Mouse (Mus musculus) cerebral cortex, adult 2 months (tissue): ENCODE measurements around the gene Wbp2.

Experiments used
- WGBS: fragments of 180-500 bp; shearing (Covaris S2); methylation state at CpG from one replicate; pipeline ENCODE4 v1.1.7; 2018; 5-methylcytosine and 5-hydroxymethylcytosine counted together

The Wbp2 gene

GRCm38 (mm10) chr11:116088741-116089394 is 2.1 kb upstream of the Wbp2 start:
- WGBS, result 80% methylated on average over 11 of the region's 11 CpGs

DNA sequence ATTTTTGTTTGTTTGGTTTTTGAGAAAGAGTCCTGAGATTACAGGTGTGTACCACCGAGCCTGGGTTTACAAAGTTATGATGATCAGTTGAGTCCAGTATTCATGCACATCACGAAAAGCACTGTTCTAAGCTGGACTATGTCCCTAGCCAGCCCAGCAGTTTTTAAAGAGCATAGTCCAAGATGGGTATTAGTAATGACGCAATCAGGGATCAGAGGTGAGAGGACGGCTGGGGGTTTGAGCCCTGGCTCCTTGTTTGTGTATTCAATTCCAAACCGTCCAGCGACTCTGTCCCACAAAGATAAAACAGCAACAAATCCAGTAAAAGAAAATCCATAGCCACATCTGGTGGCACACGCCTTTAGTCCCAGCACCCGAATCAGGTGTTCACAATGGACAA is 1.4 kb upstream of the Wbp2 start:
- WGBS, result 77% methylated on average over 8 of the region's 8 CpGs

DNA sequence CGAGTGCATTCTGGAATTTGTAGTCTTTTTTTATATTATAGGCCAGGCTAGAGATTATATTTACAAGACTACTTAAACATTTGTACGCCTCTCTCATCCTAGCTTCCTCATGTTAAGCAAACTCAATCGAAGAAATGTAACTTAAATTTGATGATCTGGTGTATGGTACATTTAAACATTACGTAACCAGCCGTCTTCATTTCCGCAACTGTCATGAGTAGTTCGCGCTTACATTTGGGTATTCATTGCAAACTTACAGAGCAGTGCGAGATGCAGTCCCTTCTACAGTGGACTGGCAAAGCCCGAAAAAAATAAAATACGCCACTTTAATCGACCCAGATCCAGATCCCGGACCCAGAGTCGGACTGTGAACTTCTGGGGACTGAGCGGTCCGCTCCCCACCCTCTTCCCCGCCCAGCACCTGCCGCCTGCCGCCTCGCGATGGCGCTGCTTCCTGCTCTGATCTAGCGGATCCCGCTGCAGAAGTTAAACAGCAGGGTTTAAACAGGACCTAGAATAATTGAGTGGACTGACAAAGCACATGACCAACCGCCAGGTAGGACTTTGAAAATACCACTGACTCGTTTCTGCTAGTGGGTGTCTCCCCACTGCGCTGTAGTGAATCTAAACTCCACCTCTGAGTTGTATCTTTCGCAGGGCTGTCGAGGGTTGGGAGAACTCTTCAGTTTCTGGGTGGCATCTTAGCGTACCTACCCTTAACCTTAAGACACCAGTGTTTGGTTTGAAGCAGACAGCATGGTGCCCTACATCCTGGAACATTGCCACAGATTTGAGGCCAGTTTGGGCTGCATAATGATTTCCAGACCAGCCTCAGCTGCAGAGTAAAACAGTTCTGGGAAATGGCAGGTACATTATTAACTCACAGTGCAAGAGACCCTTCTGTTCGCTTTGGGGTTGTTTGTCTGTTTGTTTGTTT is 667 bp upstream of the Wbp2 start:
- WGBS, result 3% methylated on average over 31 of the region's 31 CpGs

DNA sequence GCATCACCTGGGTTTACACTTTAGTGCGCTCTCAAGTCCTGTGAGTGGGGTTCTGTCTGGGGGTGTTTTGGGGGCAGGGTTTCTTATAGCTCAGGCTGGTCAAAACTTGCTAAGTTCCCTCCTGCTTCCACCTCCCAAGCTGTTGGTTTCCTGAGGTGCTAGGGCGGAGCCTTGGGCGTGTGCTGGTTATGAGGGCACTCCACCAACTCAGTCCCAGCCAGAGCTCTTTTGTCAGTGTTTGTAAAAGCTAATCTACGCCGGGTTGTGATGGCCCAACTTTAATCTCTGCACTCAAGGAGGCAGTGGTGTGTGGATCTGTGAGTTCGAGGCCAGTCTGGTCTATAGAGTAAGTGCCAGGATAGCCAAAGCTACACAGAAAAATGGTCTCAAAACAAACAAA is 2.6 kb downstream of the Wbp2 start:
- WGBS, result 85% methylated on average over 6 of the region's 6 CpGs

DNA sequence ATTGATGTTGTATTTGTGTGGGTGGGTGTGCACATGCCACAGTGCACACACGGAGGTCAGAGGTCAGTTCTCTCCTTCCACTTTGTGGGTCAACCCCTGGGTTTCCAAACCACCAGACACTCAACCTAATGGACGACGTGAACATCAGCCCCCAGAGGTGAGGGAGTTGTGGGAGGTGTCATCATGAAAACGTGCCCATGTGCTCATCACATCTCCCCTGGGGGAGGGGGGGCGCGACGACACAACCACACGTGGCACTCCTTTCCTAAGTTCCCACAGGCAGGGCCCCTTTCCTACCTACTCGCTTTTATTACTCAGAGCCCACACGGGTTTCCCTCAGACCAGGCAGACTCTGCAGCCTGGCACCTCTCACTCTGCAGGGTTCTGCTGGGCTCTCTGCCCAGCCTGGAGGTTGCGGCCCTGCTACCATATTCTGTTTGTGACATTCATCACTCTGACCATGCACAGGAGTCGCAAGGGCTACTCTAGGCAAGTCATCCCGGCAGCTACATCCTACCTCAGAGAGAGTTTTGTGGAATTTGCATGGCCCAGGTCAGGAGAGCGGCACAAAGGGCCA is 3.6 kb downstream of the Wbp2 start:
- WGBS, result 75% methylated on average over 14 of the region's 14 CpGs

DNA sequence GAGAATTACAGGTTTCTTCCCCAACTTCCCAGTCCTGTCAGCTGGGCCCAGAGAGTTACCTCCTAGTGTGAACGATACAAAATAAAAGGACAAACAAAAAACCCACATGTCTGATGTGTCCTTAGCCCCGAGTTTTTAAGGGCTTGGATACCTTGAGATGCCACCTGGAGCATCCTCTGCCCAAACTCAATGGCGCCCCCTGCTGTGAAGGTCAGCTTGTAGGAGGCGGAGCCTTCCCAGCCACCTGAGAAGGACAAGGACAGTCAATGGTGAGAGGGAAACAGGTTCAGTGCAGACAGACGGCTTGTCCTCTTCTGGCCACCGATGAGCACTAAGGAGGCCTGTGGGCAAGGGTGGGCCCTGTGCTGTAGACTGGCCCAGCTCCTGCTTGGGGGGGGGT is 5.7 kb downstream of the Wbp2 start:
- WGBS, result 66% methylated on average over 6 of the region's 6 CpGs

DNA sequence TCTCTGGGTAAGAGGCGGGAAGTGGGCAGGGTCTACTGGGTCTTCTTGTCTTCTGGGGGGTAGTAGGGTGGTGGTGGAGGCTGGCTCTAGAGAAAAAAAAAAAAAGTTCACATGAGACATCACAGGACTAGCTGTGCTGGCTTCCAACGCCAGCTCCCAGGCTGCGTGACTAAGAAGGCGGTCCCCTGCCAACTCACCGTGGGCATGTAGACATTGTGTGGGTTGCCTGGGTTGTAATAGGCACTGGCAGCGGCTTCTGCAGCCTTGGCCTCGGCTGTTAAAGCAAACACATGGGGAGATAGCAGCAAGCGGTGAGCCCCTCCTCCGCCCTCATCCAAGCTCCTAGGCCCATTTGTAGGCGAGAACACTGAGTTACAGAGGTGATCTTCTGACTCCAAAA is 7.3 kb downstream of the Wbp2 start:
- WGBS, result 49% methylated on average over 10 of the region's 10 CpGs

- 62% methylated on average over 10 of the region's 10 CpGs for WGBS
Measured at GRCm38 (mm10) chr11:116078676-116079320, 8.0 kb downstream of the Wbp2 start.

- 17% methylated on average over 16 of the region's 16 CpGs for WGBS
Measured at GRCm38 (mm10) chr11:116078221-116078620, 8.6 kb downstream of the Wbp2 start.

DNA sequence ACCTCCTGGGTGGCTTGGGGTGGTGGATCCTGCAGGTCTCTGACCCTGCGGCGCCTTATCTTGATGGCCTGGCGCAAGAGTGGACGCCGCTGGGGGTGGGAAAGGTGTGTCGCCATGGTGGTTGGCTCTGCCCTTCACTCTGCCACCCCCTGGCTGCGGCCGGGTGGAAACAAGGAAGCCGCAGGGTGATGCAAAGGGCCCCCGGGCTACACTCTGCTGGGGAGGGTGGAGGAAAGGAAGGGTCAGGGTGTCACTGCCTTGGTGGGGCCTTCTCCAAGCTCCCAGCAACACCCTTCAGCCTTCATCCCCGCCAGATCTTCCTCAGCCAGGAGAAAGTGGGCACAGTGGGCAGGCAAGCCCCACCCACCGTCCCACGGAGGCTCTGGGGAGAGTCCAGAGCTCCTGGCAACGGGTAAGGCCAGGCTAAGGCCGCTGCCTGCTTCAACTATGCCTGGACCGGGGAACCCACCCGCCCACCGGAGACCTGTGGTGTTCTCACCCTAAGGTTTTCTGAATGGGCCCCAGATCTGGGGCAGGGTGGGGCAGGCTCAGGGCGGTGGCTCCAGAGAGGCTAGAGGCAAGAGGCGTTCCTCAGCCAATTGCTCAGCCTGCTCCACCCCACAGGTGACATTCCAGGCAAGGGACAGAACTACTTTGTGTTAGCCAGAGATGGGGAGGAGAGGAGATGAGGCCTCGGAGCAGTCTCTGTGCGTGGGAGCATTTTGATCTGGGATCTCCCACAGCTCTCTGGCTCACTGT is 9.2 kb downstream of the Wbp2 start, which contains the start of gene Unc13d:
Unc13d (minus strand) TSS at position 516 of the 759 bp plus-strand sequence.
- 62% methylated on average over 22 of the region's 22 CpGs for WGBS

DNA sequence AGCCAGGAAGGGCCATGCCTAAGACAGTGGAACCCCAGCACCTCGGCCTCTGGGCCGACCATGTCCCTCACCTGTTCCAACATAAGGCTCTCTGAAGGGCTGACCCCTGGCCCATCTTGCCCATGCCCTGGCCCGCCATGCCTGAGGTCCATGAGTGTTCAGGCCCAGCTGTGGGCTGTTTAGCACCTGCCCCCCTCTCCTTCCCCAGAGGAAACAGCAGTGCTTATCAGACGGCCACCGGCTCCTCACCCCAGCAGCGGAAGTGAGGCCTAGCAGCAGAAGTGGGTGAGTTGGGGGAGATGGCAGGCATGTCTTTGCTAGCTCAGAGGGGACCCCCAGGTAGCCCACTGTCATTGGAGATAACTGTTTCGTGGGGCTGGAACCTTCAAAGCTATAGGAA is 10.0 kb downstream of the Wbp2 start:
- 86% methylated on average over 7 of the region's 7 CpGs for WGBS

DNA sequence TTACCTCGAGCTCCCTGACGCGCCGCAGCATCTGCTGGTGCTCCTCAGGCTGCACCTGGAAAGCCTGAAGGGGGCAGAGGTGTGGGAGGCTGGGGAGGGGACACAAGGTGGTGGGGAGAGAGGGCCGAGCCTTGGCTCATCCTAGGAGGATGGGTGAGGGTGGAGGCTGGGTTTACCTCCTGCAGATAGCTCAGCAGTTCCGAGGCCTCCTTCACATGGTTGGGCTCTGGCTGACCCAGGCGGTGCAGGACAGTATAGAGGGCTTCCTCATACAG is 10.6 kb downstream of the Wbp2 start:
- WGBS, result 77% methylated on average over 7 of the region's 7 CpGs

- 76% methylated on average over 20 of the region's 20 CpGs for WGBS
Measured at GRCm38 (mm10) chr11:116075539-116076265, 11.1 kb downstream of the Wbp2 start.

- WGBS, result 72% methylated on average over 7 of the region's 7 CpGs
Measured at GRCm38 (mm10) chr11:116074436-116074991, 12.3 kb downstream of the Wbp2 start.

DNA sequence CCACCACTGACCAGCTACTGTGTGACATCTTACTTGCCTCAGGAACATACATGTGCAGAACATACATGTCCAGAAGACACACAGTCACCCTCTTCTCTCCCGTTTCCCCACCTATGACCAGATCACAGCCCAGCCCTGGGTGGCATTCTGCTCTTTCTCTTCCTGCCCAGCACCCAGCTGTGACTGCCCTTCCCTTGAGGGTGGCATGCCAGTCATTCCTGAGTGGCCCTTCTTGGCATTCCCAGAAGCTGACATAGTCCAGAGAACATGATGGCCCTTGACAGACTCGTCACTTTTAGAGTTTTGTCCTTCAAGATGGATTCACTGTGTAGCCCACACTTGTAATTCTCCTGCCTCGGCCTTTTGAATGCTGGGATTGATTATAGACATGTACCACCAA is 14.2 kb downstream of the Wbp2 start:
- 90% methylated on average over 3 of the region's 3 CpGs for WGBS

- 57% methylated on average over 5 of the region's 5 CpGs for whole genome bisulfite sequencing
Measured at GRCm38 (mm10) chr11:116071510-116071909, 15.3 kb downstream of the Wbp2 start.

GRCm38 (mm10) chr11:116065345-116065744 is 21.4 kb downstream of the Wbp2 start:
- WGBS, result 87% methylated on average over 12 of the region's 12 CpGs

GRCm38 (mm10) chr11:116064187-116064867 is 22.5 kb downstream of the Wbp2 start:
- WGBS, result 81% methylated on average over 23 of the region's 23 CpGs

DNA sequence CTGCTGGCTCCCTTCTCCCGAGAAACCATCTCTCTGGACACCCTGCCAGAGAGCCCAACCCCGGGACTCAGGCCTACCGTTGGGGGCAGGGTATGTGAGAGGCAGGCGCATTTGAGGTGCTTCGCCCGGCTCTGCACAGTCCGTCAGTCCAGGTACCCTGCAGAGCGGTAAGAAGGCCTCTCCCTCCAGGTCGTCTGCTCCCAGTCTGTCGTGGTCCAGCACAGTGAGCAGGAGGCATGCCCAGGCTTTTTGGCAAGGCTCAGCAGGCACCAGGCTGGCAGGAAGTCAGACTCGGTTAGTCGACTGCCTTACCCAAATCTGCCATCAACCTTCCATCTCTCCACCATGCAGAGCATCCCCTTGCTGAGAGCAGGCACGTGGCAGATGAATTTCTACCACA is 23.2 kb downstream of the Wbp2 start:
- WGBS, result 39% methylated on average over 13 of the region's 13 CpGs

DNA sequence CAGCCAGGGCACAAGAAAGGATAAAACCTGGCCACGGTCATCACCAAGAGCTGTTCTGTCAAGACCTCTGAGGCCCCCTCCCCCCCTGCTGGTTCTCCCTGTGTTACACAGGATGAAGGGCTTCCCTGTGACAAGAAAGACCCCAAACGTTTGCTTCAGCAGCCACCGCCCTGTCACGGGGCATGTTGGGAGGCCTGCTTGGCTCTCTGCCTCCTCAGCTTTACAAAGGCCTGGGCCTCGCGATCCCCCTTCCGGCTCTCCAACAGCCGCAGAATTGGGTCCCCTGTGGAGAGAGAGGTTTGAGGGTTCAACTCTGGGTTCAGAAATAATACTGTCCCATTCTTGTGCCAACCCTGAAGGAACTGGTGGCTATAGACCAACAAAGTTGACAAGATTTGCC is 24.3 kb downstream of the Wbp2 start:
- 48% methylated on average over 8 of the region's 8 CpGs for whole genome bisulfite sequencing
